Mouse (Mus musculus): ENCODE data around the gene Gm21117. TPM values are rescaled to one million over a fixed set of nuclear protein-coding genes. Genes with fewer than 3 reads are reported as not detected.
"Not testable (repeated sequence)": the region's sequence is repeated elsewhere in the genome, so short reads cannot be mapped to it uniquely, and the experiment has no call there.

The Gm21117 gene
- not detected in 2 replicates for polyA plus RNA-seq (2015; fragmentation: Nextera tagmentation; extraction: Ambion mirVana)

- not testable (repeated sequence) for H3K27me3 ChIP-seq (ENCODE audit: control insufficient read depth, insufficient read depth, low read length); H3K4me3 ChIP-seq (ENCODE audit: low read length); H3K9ac ChIP-seq (ENCODE audit: low read length); H3K4me1 ChIP-seq (ENCODE audit: control insufficient read depth, insufficient read depth, low read length); H3K9me3 ChIP-seq (replicated peaks; ENCODE audit: control insufficient read depth, low read length); H3K36me3 ChIP-seq (ENCODE audit: control insufficient read depth, insufficient read depth); H3K4me2 ChIP-seq (ENCODE audit: low read depth, low read length); H3K27ac ChIP-seq (ENCODE audit: low read length); ATAC-seq (replicated peaks; ENCODE audit: extremely low read depth, insufficient read depth, low FRiP score)
- no CpG with 5 or more reads among the region's 6 CpGs for WGBS
These were observed at the start of gene Gm21117 for GRCm38 (mm10) chrY:51124920-51125319. TSS of gene Gm21117 (plus strand) at chrY:51125220.
